Mouse (Mus musculus) forebrain, embryonic 14.5 days (tissue): Measurements from ENCODE around the gene Krt26. TPM values are rescaled to one million over a fixed set of nuclear protein-coding genes. Genes with fewer than 3 reads are reported as not detected.

Experiments
- ATAC-seq: fragments of 200-750 bp; cut with Nextera tagmentation; 2 replicates; pipeline ENCODE4 v1.8.0; 2017; ENCODE audit warnings: mild to moderate bottlenecking, moderate library complexity
- DNase-seq: peaks from one replicate; pipeline ENCODE4 v3.0.0-alpha.2; 2015; ENCODE audit warnings: low spot score
- H3K27ac ChIP-seq: fragments of 300-500 bp; sonication (generic); 2 replicates; pipeline ENCODE4 v1.5.1; 2014; ENCODE audit warnings: low read depth, mild to moderate bottlenecking, control low read depth, low read length, moderate library complexity
- H3K27me3 ChIP-seq: fragments of 300-500 bp; sonication (generic); replicated peaks from 2 replicates; pipeline ENCODE4 v1.6.1; 2014; ENCODE audit warnings: low read length, control low read depth, mixed read lengths; ENCODE audit not compliant: control insufficient read depth, insufficient read depth
- H3K36me3 ChIP-seq: fragments of 300-500 bp; sonication (generic); 2 replicates; pipeline ENCODE4 v1.6.1; 2014; ENCODE audit warnings: low read length, control low read depth; ENCODE audit not compliant: control insufficient read depth, insufficient read depth
- H3K4me1 ChIP-seq: fragments of 300-500 bp; sonication (generic); 2 replicates; pipeline ENCODE4 v1.6.1; 2014; ENCODE audit warnings: antibody characterized with exemption, low read length, control low read depth; ENCODE audit not compliant: control insufficient read depth, insufficient read depth
- H3K4me2 ChIP-seq: fragments of 300-500 bp; sonication (generic); 2 replicates; pipeline ENCODE4 v1.6.1; 2014; ENCODE audit warnings: mild to moderate bottlenecking, control low read depth, low read length
- H3K4me3 ChIP-seq: fragments of 300-500 bp; sonication (generic); 2 replicates; pipeline ENCODE4 v1.5.1; 2014; ENCODE audit warnings: low read depth, low read length, control low read depth
- H3K9ac ChIP-seq: fragments of 300-500 bp; sonication (generic); 2 replicates; pipeline ENCODE4 v1.6.1; 2014; ENCODE audit warnings: mild to moderate bottlenecking, low read length, control low read depth, moderate library complexity
- H3K9me3 ChIP-seq: fragments of 300-500 bp; sonication (generic); replicated peaks from 2 replicates; pipeline ENCODE4 v1.6.1; 2016; ENCODE audit warnings: low read length, control low read depth, mixed read lengths; ENCODE audit not compliant: control insufficient read depth
- WGBS: fragments of 180-500 bp; shearing (Covaris S2); extraction: QIAGEN DNeasy Blood & Tissue Kit; methylation state at CpG from one replicate; pipeline ENCODE4 v1.1.7; 2014; 5-methylcytosine and 5-hydroxymethylcytosine counted together
- polyA plus RNA-seq: library from polyadenylated mRNA; unstranded; fragments of >200 nt; fragmentation: Nextera tagmentation; extraction: Ambion mirVana; gene quantifications from 2 replicates; pipeline ENCODE4 v1.2.1, GENCODE M21; 2014

The Krt26 gene
- not detected in 2 replicates for polyA plus RNA-seq

DNA sequence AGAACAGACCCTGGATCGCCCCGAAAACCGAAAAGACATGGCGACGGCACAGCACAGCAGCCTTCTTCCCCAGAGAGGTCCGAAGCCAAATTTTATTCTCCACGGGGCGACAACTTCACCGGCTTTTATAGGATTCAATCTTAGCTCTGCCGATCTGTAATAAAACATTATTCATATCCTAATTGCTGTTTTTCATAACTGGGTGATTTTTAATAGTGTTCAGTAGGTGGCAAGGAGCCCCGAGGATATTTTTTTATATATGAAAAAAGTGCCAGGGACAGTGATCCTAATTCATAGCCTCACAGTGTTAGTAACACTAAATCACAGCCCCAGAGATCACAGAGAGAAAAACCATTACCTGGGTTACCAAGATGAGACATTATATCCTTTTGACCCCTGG is at the start of gene Krt26:
Gene Krt26, minus strand, starts transcription at position 101 of the 400 bp plus-strand sequence.
- no peaks in the 10 kb centered on the region for H3K9me3 ChIP-seq
- H3K4me3 ChIP-seq = no peak within 1 kb of the TSS
- WGBS = 93% methylated on average over 11 of the region's 11 CpGs
- no peaks in the 10 kb centered on the region for H3K4me1 ChIP-seq
- no peak for DNase-seq
- no peaks in the 10 kb centered on the region for H3K36me3 ChIP-seq
- no peaks in the 10 kb centered on the region for H3K27me3 ChIP-seq
- H3K9ac ChIP-seq = no peak within 1 kb of the TSS
- H3K4me2 ChIP-seq = no peak within 1 kb of the TSS
- ATAC-seq = no peak
- H3K27ac ChIP-seq = no peak within 1 kb of the TSS

DNA sequence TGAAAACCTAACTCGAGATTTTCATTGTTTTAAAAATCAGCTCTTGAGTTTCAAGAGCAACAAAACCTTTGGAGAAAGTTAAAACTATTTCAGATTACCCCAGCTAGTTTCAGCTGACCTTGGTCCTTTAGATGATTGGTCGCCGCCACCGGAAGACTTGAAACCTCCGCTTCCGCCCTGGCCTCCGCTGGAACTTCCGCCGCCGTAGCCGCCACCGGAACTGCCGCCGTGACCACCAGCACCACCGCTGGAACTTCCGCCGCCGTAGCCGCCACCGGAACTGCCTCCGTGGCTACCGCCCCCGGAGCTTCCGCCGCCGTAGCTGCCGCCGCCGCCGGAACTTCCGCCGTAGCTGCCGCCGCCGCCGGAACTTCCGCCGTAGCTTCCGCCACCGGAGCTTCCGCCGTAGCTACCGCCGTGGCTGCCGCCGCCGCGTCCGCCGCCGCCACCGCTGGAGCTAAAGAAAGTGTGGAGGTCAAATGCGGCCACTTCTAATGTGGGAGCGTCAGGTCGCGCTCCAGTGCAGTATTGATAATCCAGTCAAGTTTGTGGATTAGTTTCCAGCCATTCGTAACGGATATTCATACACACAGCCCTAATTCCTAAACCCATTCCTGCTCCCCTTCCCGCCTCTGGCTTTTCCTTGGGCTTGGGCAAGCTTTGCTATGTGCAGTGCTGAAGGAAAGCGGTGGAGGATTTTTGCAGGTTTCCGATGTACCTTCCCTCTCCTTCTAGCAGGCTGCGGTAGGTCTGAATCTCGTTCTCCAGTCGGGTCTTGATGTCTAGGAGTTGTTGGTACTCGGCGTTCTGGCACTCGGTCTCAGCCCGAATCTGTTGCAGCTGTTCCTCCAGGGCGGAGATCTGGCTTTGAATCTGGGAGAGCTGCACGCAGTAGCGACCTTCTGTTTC is 48.3 kb upstream of the Krt26 start:
- Histone ChIP-seq H3K4me2 (peak overlapping the region; percentile 66), H3K27me3 (no peaks in the 10 kb centered on the region)
- ATAC-seq = peak; percentile 94

GRCm38 (mm10) chr11:99379568-99379967 is 41.8 kb upstream of the Krt26 start:
- Histone ChIP-seq H3K9ac (no peak overlapping the region), H3K4me1 (no peaks in the 10 kb centered on the region), H3K4me2 (no peak overlapping the region), H3K27me3 (no peaks in the 10 kb centered on the region), H3K9me3 (no peaks in the 10 kb centered on the region), H3K36me3 (no peaks in the 10 kb centered on the region), H3K27ac (no peak overlapping the region), H3K4me3 (no peak overlapping the region)
- WGBS = 14% methylated on average over 5 of the region's 5 CpGs
- ATAC-seq (peak; percentile 54; the same call in 1 of the 2 replicates), DNase-seq (peak; percentile 81)

More for the DNA sequence above, 48.3 kb upstream of the Krt26 start:
- Histone ChIP-seq H3K36me3 (no peaks in the 10 kb centered on the region), H3K4me3 (peak overlapping the region; percentile 57), H3K9ac (peak overlapping the region; percentile 73), H3K4me1 (peaks cover 5% of the 10 kb centered on the region; the same call in 1 of the 2 replicates), H3K9me3 (no peaks in the 10 kb centered on the region), H3K27ac (peak overlapping the region; percentile 96)
- 1% methylated on average over 71 of the region's 71 CpGs for WGBS
- DNase-seq = peak; percentile 89

DNA sequence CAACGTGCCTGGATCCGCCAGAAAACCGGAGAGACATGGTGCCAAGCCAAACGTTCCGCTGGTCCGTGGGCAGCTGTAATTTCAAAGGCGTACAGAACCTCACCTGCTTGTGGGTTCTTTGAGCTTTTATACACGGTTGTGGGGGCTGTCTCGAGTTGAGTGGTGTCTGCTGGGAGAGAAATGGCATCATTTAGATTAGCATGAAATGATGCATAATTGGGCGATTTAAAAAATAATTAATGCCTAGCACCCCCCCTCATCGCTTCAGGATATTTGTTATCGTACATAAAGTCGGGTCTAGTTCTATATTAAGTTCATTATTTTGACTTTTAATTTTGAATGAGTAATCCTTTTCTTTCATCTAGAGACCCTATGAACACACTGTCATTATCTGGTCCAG is 37.0 kb upstream of the Krt26 start, which contains the start of gene Krt28:
Gene Krt28, minus strand, starts transcription at position 101 of the 400 bp plus-strand sequence.
- DNase-seq (no peak), ATAC-seq (no peak)
- H3K27me3 ChIP-seq = no peaks in the 10 kb centered on the region
- H3K27ac ChIP-seq = no peak within 1 kb of the TSS
- H3K4me2 ChIP-seq = no peak within 1 kb of the TSS
- H3K9ac ChIP-seq = no peak within 1 kb of the TSS
- WGBS = 86% methylated on average over 13 of the region's 13 CpGs
- no peak within 1 kb of the TSS for H3K4me3 ChIP-seq
- no peaks in the 10 kb centered on the region for H3K9me3 ChIP-seq
- H3K36me3 ChIP-seq = no peaks in the 10 kb centered on the region
- no peaks in the 10 kb centered on the region for H3K4me1 ChIP-seq

- DNase-seq = no peak
- H3K9me3 ChIP-seq = no peaks in the 10 kb centered on the region
- ATAC-seq = no peak
- no peaks in the 10 kb centered on the region for H3K27me3 ChIP-seq
- no peak overlapping the region for H3K4me3 ChIP-seq
- WGBS = 82% methylated on average over 8 of the region's 8 CpGs
- H3K27ac ChIP-seq = no peak overlapping the region
- H3K4me1 ChIP-seq = no peaks in the 10 kb centered on the region
- H3K4me2 ChIP-seq = no peak overlapping the region
- H3K36me3 ChIP-seq = no peaks in the 10 kb centered on the region
- no peak overlapping the region for H3K9ac ChIP-seq
Observed at GRCm38 (mm10) chr11:99369853-99370451, 32.2 kb upstream of the Krt26 start.

DNA sequence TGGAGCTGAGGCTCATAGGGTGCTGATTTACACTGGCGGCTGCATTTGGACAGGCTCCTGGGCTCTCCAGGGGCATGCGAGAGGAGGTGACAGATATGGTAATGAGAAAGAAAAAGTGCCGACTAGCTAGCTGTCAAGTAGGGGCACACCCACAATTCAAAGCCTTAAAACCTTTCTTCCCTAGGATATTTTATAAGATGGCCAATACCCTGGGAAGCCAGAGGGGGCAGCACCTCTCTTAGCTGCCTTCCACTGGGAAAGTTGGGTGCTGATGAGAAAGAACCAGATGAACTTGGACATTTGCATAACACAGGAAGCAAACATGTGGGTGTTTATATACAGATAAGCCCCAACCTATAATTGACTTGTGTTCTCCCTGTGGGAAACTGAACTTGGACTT is 31.5 kb upstream of the Krt26 start:
- DNase-seq (peak; percentile 29), ATAC-seq (no peak)
- no peaks in the 10 kb centered on the region for H3K36me3 ChIP-seq
- H3K27ac ChIP-seq = no peak overlapping the region
- no peak overlapping the region for H3K9ac ChIP-seq
- 17% methylated on average over 3 of the region's 3 CpGs for WGBS
- H3K4me3 ChIP-seq = no peak overlapping the region
- no peaks in the 10 kb centered on the region for H3K9me3 ChIP-seq
- H3K27me3 ChIP-seq = no peaks in the 10 kb centered on the region
- H3K4me2 ChIP-seq = no peak overlapping the region
- no peaks in the 10 kb centered on the region for H3K4me1 ChIP-seq

- DNase-seq (no peak), ATAC-seq (no peak)
- Histone ChIP-seq H3K4me1 (no peaks in the 10 kb centered on the region), H3K9me3 (no peaks in the 10 kb centered on the region), H3K9ac (no peak overlapping the region), H3K27ac (no peak overlapping the region), H3K4me3 (no peak overlapping the region), H3K36me3 (no peaks in the 10 kb centered on the region), H3K27me3 (no peaks in the 10 kb centered on the region), H3K4me2 (no peak overlapping the region)
- WGBS = 39% methylated on average over 10 of the region's 10 CpGs
Observed at GRCm38 (mm10) chr11:99366791-99367190, 29.0 kb upstream of the Krt26 start.

- no peak overlapping the region for H3K4me3 ChIP-seq
- ATAC-seq = no peak
- WGBS = 24% methylated on average over 9 of the region's 9 CpGs
Observed at GRCm38 (mm10) chr11:99364412-99364811, 26.6 kb upstream of the Krt26 start.

GRCm38 (mm10) chr11:99361423-99361822 is 23.7 kb upstream of the Krt26 start:
- H3K36me3 ChIP-seq = no peaks in the 10 kb centered on the region
- no peaks in the 10 kb centered on the region for H3K9me3 ChIP-seq
- no peak for ATAC-seq
- no peak overlapping the region for H3K9ac ChIP-seq
- H3K4me3 ChIP-seq = no peak overlapping the region
- H3K4me1 ChIP-seq = no peaks in the 10 kb centered on the region
- DNase-seq = no peak
- H3K4me2 ChIP-seq = no peak overlapping the region
- H3K27ac ChIP-seq = no peak overlapping the region
- no peaks in the 10 kb centered on the region for H3K27me3 ChIP-seq
- 92% methylated on average over 8 of the region's 8 CpGs for WGBS

More at GRCm38 (mm10) chr11:99364412-99364811, 26.6 kb upstream of the Krt26 start:
- H3K27me3 ChIP-seq = no peaks in the 10 kb centered on the region
- H3K9ac ChIP-seq = no peak overlapping the region
- no peaks in the 10 kb centered on the region for H3K4me1 ChIP-seq
- peak; percentile 69 for DNase-seq
- no peak overlapping the region for H3K27ac ChIP-seq
- no peak overlapping the region for H3K4me2 ChIP-seq
- no peaks in the 10 kb centered on the region for H3K9me3 ChIP-seq
- no peaks in the 10 kb centered on the region for H3K36me3 ChIP-seq
